Mouse (Mus musculus) C2C12 (cell line): ENCODE data around the gene Cd160.

Experiments
- CTCF ChIP-seq: IDR thresholded peaks from one replicate; pipeline ENCODE4 v1.5.1; 2011; ENCODE audit not compliant: control insufficient read depth, insufficient read depth, insufficient read length
- USF1 ChIP-seq: IDR thresholded peaks from one replicate; pipeline ENCODE4 v1.6.1; 2011; ENCODE audit warnings: low read depth, mild to moderate bottlenecking, control low read depth, moderate library complexity

DNA sequence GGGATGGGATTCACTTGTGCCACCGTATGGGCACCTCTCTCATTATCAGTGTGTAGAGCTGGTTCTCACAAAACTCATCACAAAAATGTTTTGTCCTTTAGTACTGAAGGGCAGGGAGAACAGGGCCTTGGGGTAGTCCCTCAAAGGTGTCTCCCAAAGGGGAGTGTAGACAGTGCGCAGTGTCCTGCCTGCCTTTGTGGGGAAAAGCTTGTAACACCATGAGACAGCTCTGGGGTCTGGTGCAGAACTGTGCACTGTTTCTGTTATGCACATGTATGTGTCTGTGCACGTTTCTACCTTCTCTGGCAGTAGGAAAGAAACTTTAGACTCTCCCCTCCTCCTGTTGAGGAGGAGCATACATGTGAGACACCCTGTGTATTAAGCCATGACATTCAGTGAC is 38.7 kb upstream of the Cd160 start:
- TF ChIP-seq CTCF = no peak
- no peak for TF ChIP-seq USF1
